Comparison of ENCODE assay signal across 10 mouse cellular contexts in the genomic region with DNA sequence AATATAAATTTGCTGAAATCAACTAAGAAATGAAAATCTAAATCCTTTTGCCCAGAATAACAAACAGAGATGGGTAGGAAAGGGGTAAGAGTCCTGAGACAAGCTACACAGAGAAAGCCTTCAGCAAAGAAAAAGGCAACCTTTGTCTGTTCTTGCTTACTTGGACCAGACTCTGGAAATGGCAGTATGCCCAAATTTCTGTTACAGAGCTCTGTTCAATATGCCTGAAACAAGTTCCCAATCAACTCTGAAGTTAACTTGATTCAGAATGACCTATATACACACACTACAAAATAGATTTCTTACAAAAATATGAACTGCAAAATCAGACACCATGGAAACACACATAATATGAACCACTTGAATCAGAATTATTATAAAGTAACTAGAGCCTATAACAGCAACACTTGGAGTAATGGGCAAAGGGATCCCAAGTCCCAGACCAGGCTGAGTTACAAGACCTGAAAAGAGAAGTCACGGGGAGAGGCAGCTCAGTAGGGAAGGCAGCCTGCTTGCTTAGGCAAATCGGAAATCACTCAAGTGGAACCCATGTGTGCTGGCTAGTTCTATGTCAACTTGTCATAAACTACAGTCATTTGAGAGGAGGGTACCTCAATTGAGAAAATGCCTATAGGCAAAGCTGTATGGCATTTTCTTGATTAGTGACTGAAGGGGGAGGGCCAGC. TPM values are rescaled to one million over a fixed set of nuclear protein-coding genes. Genes with fewer than 3 reads are reported as not detected.
DNase-seq lines count a peak whose midpoint lies in the region; ATAC-seq and TF ChIP-seq lines count a peak whose summit lies in the region.
"Had no signal": no experiment of that assay in that cellular context is flagged by ENCODE, and none has a peak within 500 bp of the region (broad histone marks: within the 10 kb centered on the region; RNA-seq: fewer than 3 reads in every experiment).

No protein-coding gene starts in this region.

- no peaks in the 10 kb centered on the region for H3K36me3 ChIP-seq in hindbrain, embryonic 13.5 days
- no peaks in the 10 kb centered on the region for H3K36me3 ChIP-seq in hindbrain, embryonic 12.5 days
- no peaks in the 10 kb centered on the region for H3K36me3 ChIP-seq in hindbrain, postnatal 0 days (ENCODE audit: insufficient read depth, low read length)
- no peaks in the 10 kb centered on the region for H3K36me3 ChIP-seq in intestine, embryonic 15.5 days
- H3K36me3 ChIP-seq: liver, embryonic 13.5 days had no signal

- peak overlapping the region; percentile 45 for H3K27ac ChIP-seq in hindbrain, embryonic 13.5 days
- H3K27ac ChIP-seq in hindbrain, embryonic 12.5 days = no peak overlapping the region
- peak overlapping the region; percentile 72 for H3K27ac ChIP-seq in hindbrain, postnatal 0 days
- peak overlapping the region; percentile 46 for H3K27ac ChIP-seq in olfactory bulb, adult 2 months (ENCODE audit: insufficient read depth, low read depth, low read length)
- H3K27ac ChIP-seq in intestine, embryonic 15.5 days = no peak overlapping the region
- H3K27ac ChIP-seq: liver, embryonic 13.5 days had no signal

- TF ChIP-seq CTCF in hindbrain, postnatal 0 days (IDR thresholded peaks at IDR 0.05; ENCODE audit: low read depth) = no peak
- TF ChIP-seq CTCF in olfactory bulb, adult 2 months (IDR thresholded peaks at IDR 0.05; ENCODE audit: insufficient read depth, low read depth, low read length) = no peak

- WGBS in hindbrain, embryonic 13.5 days = 46% methylated on average over 2 of the region's 2 CpGs
- WGBS in hindbrain, embryonic 12.5 days = 65% methylated on average over 2 of the region's 2 CpGs
- 19% methylated on average over 2 of the region's 2 CpGs for WGBS in hindbrain, postnatal 0 days
- 51% methylated on average over 2 of the region's 2 CpGs for WGBS in olfactory bulb, adult 2 months
- WGBS in intestine, embryonic 15.5 days = 80% methylated on average over 2 of the region's 2 CpGs

- H3K4me1 ChIP-seq in hindbrain, embryonic 13.5 days (replicated peaks) = peaks cover 9% of the 10 kb centered on the region
- no peaks in the 10 kb centered on the region for H3K4me1 ChIP-seq in hindbrain, embryonic 12.5 days
- H3K4me1 ChIP-seq in hindbrain, postnatal 0 days (ENCODE audit: insufficient read depth, low read length) = no peaks in the 10 kb centered on the region
- peaks cover 2% of the 10 kb centered on the region; the same call in 1 of the 2 replicates for H3K4me1 ChIP-seq in olfactory bulb, adult 2 months (ENCODE audit: control insufficient read depth, insufficient read depth, low read length)
- no peaks in the 10 kb centered on the region for H3K4me1 ChIP-seq in intestine, embryonic 15.5 days (replicated peaks)

- H3K9ac ChIP-seq in hindbrain, embryonic 13.5 days = no peak overlapping the region
- H3K9ac ChIP-seq in hindbrain, embryonic 12.5 days = no peak overlapping the region
- no peak overlapping the region for H3K9ac ChIP-seq in hindbrain, postnatal 0 days (replicated peaks; ENCODE audit: low read length)
- no peak overlapping the region for H3K9ac ChIP-seq in intestine, embryonic 15.5 days
- H3K9ac ChIP-seq: liver, embryonic 13.5 days had no signal

- ATAC-seq in hindbrain, embryonic 13.5 days (ENCODE audit: low FRiP score) = 0 out of 2 replicates have a peak, but pooled peaks have one; percentile 49
- ATAC-seq in hindbrain, embryonic 12.5 days (ENCODE audit: low FRiP score) = no peak
- peak; percentile 86 for ATAC-seq in hindbrain, postnatal 0 days
- ATAC-seq in intestine, embryonic 15.5 days = no peak

- no peaks in the 10 kb centered on the region for H3K9me3 ChIP-seq in hindbrain, embryonic 13.5 days
- no peaks in the 10 kb centered on the region for H3K9me3 ChIP-seq in hindbrain, embryonic 12.5 days (replicated peaks)
- H3K9me3 ChIP-seq in hindbrain, postnatal 0 days (ENCODE audit: low read length) = no peaks in the 10 kb centered on the region
- no peaks in the 10 kb centered on the region for H3K9me3 ChIP-seq in intestine, embryonic 15.5 days
- H3K9me3 ChIP-seq: liver, embryonic 13.5 days had no signal

- no peaks in the 10 kb centered on the region for H3K27me3 ChIP-seq in hindbrain, embryonic 13.5 days
- H3K27me3 ChIP-seq in hindbrain, embryonic 12.5 days = no peaks in the 10 kb centered on the region
- no peaks in the 10 kb centered on the region for H3K27me3 ChIP-seq in hindbrain, postnatal 0 days (ENCODE audit: insufficient read depth, low read length)
- H3K27me3 ChIP-seq in intestine, embryonic 15.5 days (replicated peaks) = no peaks in the 10 kb centered on the region
- H3K27me3 ChIP-seq: liver, embryonic 13.5 days had no signal

- no peak for TF ChIP-seq POLR2A in olfactory bulb, adult 2 months (IDR thresholded peaks at IDR 0.05; ENCODE audit: insufficient read depth, low read depth, low read length)

- DNase-seq in right cerebral cortex, adult 18-20 months = peak; percentile 34
- no peak for DNase-seq in right cerebral cortex, postnatal 25 days
- peak; percentile 71 for DNase-seq in hindbrain, postnatal 0 days (ENCODE audit: low spot score)
- DNase-seq in gastrocnemius, postnatal 25 days = no peak
- DNase-seq: liver, embryonic 13.5 days had no signal

- H3K4me2 ChIP-seq in hindbrain, embryonic 13.5 days = no peak overlapping the region
- H3K4me2 ChIP-seq in hindbrain, embryonic 12.5 days (replicated peaks) = no peak overlapping the region
- H3K4me2 ChIP-seq in hindbrain, postnatal 0 days (ENCODE audit: low read depth, low read length) = no peak overlapping the region
- no peak overlapping the region for H3K4me2 ChIP-seq in intestine, embryonic 15.5 days (replicated peaks)
- H3K4me2 ChIP-seq: liver, embryonic 13.5 days had no signal

- no peak overlapping the region for H3K4me3 ChIP-seq in hindbrain, embryonic 13.5 days
- H3K4me3 ChIP-seq in hindbrain, embryonic 12.5 days = no peak overlapping the region
- no peak overlapping the region for H3K4me3 ChIP-seq in hindbrain, postnatal 0 days (ENCODE audit: low read length)
- H3K4me3 ChIP-seq in olfactory bulb, adult 2 months (ENCODE audit: insufficient read depth, low read depth, low read length) = no peak overlapping the region
- H3K4me3 ChIP-seq in intestine, embryonic 15.5 days (replicated peaks) = no peak overlapping the region
- H3K4me3 ChIP-seq: liver, embryonic 13.5 days; myocyte had no signal

RNA-seq across cellular contexts. Expression of gene Abi1, which starts 53.9 kb away (rescaled TPM):
- 51.8 and 52.9 TPM in 2 replicates for polyA plus RNA-seq in hindbrain, embryonic 13.5 days (2015; fragmentation: Nextera tagmentation; extraction: Ambion mirVana)
- polyA plus RNA-seq in hindbrain, embryonic 12.5 days (2016; fragmentation: Nextera tagmentation; extraction: Ambion mirVana) = 48.2 and 49.3 TPM in 2 replicates
- 180 and 218 TPM in 2 replicates for total RNA-seq in hindbrain, postnatal 0 days (2014; rRNA removed)
- 60.4 and 64.9 TPM in 2 replicates for polyA plus RNA-seq in hindbrain, postnatal 0 days (2015; fragmentation: Nextera tagmentation; extraction: Ambion mirVana)
- polyA plus RNA-seq in olfactory bulb, adult 2 months (2012; ENCODE audit: insufficient read depth, insufficient read length, low replicate concordance, missing spikeins) = 578 TPM in 1 of 2 replicates, not detected in the other
- 46.6 TPM in 2 replicates for polyA plus RNA-seq in intestine, embryonic 15.5 days (2015; fragmentation: Nextera tagmentation; extraction: Ambion mirVana)
- total RNA-seq in gastrocnemius, postnatal 25 days (2021) = 10 to 100 TPM; 15.2 to 16.0 TPM

Comparison
In these comparisons a context has a peak if more than half of its experiments do, and no peak if none do; other contexts are left out.
1. ATAC-seq: peak in hindbrain, embryonic 13.5 days (single experiment) and hindbrain, postnatal 0 days (single experiment); none in hindbrain, embryonic 12.5 days (single experiment) and intestine, embryonic 15.5 days (single experiment).
2. H3K27ac ChIP-seq: peak in hindbrain, embryonic 13.5 days (single experiment), hindbrain, postnatal 0 days (single experiment) and olfactory bulb, adult 2 months (single experiment); none in hindbrain, embryonic 12.5 days (single experiment) and intestine, embryonic 15.5 days (single experiment).
3. DNase-seq: peak in right cerebral cortex, adult 18-20 months (single experiment) and hindbrain, postnatal 0 days (single experiment); none in right cerebral cortex, postnatal 25 days (single experiment) and gastrocnemius, postnatal 25 days (single experiment).